Mouse (Mus musculus) heart, embryonic 16.5 days (tissue): ENCODE data around the gene Kat2b. TPM values are rescaled to one million over a fixed set of nuclear protein-coding genes. Genes with fewer than 3 reads are reported as not detected.
A peak's percentile ranks its signal among the peaks of the same experiment; 100 is the strongest.

Experiments
- ATAC-seq: fragments of 200-750 bp; cut with Nextera tagmentation; replicated peaks from 2 replicates; pipeline ENCODE4 v1.8.0; 2017; ENCODE audit warnings: moderate number of reproducible peaks; ENCODE audit not compliant: insufficient read depth, low FRiP score; ENCODE audit errors: extremely low read depth
- H3K27ac ChIP-seq: fragments of 300-500 bp; sonication (generic); 2 replicates; pipeline ENCODE4 v1.5.1; 2014; ENCODE audit warnings: mild to moderate bottlenecking, low read length, control low read depth, moderate library complexity
- H3K27me3 ChIP-seq: fragments of 300-500 bp; sonication (generic); 2 replicates; pipeline ENCODE4 v1.6.1; 2014; ENCODE audit warnings: low read length, mixed read lengths; ENCODE audit not compliant: control insufficient read depth, insufficient read depth
- H3K36me3 ChIP-seq: fragments of 300-500 bp; sonication (generic); 2 replicates; pipeline ENCODE4 v1.6.1; 2014; ENCODE audit not compliant: control insufficient read depth, insufficient read depth
- H3K4me1 ChIP-seq: fragments of 300-500 bp; sonication (generic); 2 replicates; pipeline ENCODE4 v1.6.1; 2014; ENCODE audit warnings: low read length, mixed read lengths; ENCODE audit not compliant: control insufficient read depth, insufficient read depth
- H3K4me2 ChIP-seq: fragments of 300-500 bp; sonication (generic); 2 replicates; pipeline ENCODE4 v1.6.1; 2014; ENCODE audit warnings: low read depth, mild to moderate bottlenecking, control low read depth, low read length
- H3K4me3 ChIP-seq: fragments of 300-500 bp; sonication (generic); 2 replicates; pipeline ENCODE4 v1.5.1; 2014; ENCODE audit warnings: mild to moderate bottlenecking, control low read depth, low read length
- H3K9ac ChIP-seq: fragments of 300-500 bp; sonication (generic); 2 replicates; pipeline ENCODE4 v1.6.1; 2014; ENCODE audit warnings: low read length, control low read depth
- H3K9me3 ChIP-seq: fragments of 300-500 bp; sonication (generic); replicated peaks from 2 replicates; pipeline ENCODE4 v1.6.1; 2016; ENCODE audit warnings: low read length; ENCODE audit not compliant: control insufficient read depth
- whole genome bisulfite sequencing: fragments of 180-500 bp; shearing (Covaris S2); extraction: QIAGEN DNeasy Blood & Tissue Kit; methylation state at CpG from one replicate; pipeline ENCODE4 v1.1.7; 2014; 5-methylcytosine and 5-hydroxymethylcytosine counted together
- polyA plus RNA-seq: library from polyadenylated mRNA; unstranded; fragments of >200 nt; fragmentation: Nextera tagmentation; extraction: Ambion mirVana; gene quantifications from 2 replicates; pipeline ENCODE4 v1.2.1, GENCODE M21; 2015

Gene Kat2b
- polyA plus RNA-seq, 1 experiment from 2014 or later, result 12.1 TPM

DNA sequence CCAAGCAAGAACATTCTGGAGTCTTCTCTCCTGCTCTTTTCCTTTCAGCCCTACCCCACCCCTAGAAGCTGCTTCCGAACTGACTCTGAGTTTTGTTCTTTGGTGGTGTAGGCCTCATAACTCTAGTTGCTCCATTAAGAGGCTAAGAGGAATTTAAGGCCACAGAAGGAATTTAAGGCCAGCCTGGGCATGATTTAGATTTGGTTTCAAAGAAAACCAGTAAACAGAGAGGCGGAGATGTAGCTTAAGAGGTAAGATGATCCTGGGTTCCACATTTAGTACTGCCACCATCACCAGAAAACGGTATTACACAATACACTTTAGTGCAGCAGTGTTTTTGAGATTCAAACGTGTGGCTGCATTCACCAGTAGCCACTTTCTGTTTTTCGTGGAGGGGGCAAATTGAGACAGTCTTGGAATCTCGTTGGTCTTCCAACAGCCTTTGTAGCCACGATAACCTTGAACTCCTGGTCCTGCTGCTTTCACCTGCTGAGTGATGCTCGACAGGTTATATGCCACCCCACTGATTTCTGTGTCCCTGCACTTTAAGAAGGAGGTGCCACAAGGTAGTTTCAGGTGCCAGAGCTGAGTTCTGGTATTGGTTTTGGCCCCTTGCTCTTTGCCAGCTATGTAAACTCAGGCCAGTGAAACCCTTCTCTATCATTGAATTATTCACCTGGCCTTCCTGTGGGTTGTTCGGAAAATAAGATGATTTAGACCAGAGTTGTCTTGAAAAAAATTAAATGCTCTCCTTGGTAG lies 21.6 kb downstream of the Kat2b start:
- WGBS, result 67% methylated on average over 9 of the region's 9 CpGs
- no peaks in the 10 kb centered on the region for H3K27me3 ChIP-seq
- H3K9ac ChIP-seq, result peak overlapping the region; percentile 51; the same call in 1 of the 2 replicates

DNA sequence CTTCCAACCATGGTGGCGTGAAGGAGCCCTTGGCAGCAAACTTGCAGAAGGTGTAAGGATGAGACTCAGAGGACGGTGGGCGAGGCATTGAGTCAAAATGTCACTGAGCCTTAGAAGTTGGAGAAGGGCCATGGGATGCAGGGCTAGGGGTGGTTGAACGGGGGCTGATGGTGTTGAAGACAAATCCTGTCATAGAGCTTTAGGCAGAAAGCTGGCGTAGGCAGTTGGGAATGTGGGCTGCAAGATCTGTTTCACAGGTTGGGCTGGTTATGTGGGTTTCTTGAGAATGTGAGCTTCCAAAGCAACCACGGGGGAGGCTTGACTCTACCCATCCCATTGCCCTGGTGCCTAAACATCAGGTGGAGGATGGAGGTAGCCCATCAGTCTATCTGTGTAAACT lies 23.4 kb downstream of the Kat2b start:
- H3K4me2 ChIP-seq, result no peak overlapping the region
- peaks cover 39% of the 10 kb centered on the region for H3K4me1 ChIP-seq
- WGBS, result 83% methylated on average over 6 of the region's 6 CpGs
- no peak for ATAC-seq
- no peaks in the 10 kb centered on the region for H3K9me3 ChIP-seq
- H3K27ac ChIP-seq, result no peak overlapping the region
- no peak overlapping the region for H3K4me3 ChIP-seq
- H3K27me3 ChIP-seq, result no peaks in the 10 kb centered on the region
- H3K36me3 ChIP-seq, result no peaks in the 10 kb centered on the region
- H3K9ac ChIP-seq, result no peak overlapping the region

More for the DNA sequence above, 21.6 kb downstream of the Kat2b start:
- H3K9me3 ChIP-seq, result no peaks in the 10 kb centered on the region
- H3K4me2 ChIP-seq, result no peak overlapping the region; the same call in 1 of the 2 replicates
- no peak overlapping the region for H3K4me3 ChIP-seq
- H3K27ac ChIP-seq, result peak overlapping the region; percentile 96
- ATAC-seq, result no peak
- peaks cover 39% of the 10 kb centered on the region for H3K4me1 ChIP-seq
- H3K36me3 ChIP-seq, result no peaks in the 10 kb centered on the region

GRCm38 (mm10) chr17:53591910-53592309 lies 25.2 kb downstream of the Kat2b start:
- Histone ChIP-seq H3K4me1 (peaks cover 46% of the 10 kb centered on the region), H3K9ac (no peak overlapping the region), H3K27ac (no peak overlapping the region), H3K4me3 (no peak overlapping the region), H3K9me3 (no peaks in the 10 kb centered on the region), H3K27me3 (no peaks in the 10 kb centered on the region), H3K4me2 (no peak overlapping the region), H3K36me3 (no peaks in the 10 kb centered on the region)
- 89% methylated on average over 5 of the region's 5 CpGs for WGBS
- no peak for ATAC-seq

DNA sequence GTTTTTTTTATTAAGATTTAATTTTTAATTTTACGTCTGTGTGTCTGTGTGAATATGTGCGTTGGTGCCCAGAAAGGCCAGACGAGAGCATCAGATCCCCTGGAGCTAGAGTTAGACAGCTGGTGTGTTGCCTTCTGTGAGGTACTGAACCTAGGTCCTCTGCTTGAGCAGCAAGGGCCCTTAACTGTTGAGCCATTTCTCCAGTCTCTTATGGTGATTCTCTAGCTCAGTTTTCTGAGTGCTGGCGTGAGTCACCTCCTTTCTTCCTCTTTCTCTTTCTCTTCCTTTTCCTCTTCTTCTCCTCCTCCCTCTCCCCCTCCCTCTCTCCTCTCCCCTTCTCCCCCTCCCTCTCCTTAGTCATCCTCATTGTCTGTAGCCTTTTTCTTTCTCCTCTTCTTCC lies 27.9 kb downstream of the Kat2b start:
- Histone ChIP-seq H3K36me3 (no peaks in the 10 kb centered on the region), H3K27ac (peak overlapping the region; percentile 79), H3K4me1 (peaks cover 34% of the 10 kb centered on the region), H3K9me3 (no peaks in the 10 kb centered on the region), H3K4me2 (peak overlapping the region; percentile 23; the same call in 1 of the 2 replicates), H3K27me3 (no peaks in the 10 kb centered on the region), H3K9ac (no peak overlapping the region; the same call in 1 of the 2 replicates), H3K4me3 (no peak overlapping the region)
- WGBS, result 75% methylated on average over 4 of the region's 4 CpGs
- no peak for ATAC-seq

DNA sequence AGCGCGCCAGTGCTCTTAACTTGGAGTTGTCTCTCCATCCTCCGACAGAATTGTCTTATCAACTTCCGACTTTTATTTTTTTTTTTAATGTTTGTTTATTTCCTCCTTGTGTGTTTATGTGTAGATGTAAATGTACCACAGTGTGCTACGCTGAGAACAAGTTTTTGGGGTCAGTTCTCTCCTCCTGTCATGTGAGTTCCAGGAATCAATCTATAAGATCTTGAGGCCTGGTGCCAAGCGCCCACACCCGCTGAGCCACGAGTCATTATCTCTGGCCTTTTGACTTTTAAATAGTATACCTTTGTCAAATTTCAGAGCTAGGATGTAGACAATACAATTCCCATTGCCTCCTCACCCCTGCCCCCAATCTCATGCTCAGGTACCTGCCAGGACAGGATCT lies 28.9 kb downstream of the Kat2b start:
- no peak for ATAC-seq
- H3K27me3 ChIP-seq, result no peaks in the 10 kb centered on the region
- H3K9me3 ChIP-seq, result no peaks in the 10 kb centered on the region
- no peaks in the 10 kb centered on the region for H3K36me3 ChIP-seq
- H3K4me1 ChIP-seq, result peaks cover 34% of the 10 kb centered on the region
- WGBS, result 71% methylated on average over 8 of the region's 8 CpGs
- H3K27ac ChIP-seq, result peak overlapping the region; percentile 83
- no peak overlapping the region for H3K9ac ChIP-seq
- H3K4me2 ChIP-seq, result no peak overlapping the region
- no peak overlapping the region for H3K4me3 ChIP-seq

DNA sequence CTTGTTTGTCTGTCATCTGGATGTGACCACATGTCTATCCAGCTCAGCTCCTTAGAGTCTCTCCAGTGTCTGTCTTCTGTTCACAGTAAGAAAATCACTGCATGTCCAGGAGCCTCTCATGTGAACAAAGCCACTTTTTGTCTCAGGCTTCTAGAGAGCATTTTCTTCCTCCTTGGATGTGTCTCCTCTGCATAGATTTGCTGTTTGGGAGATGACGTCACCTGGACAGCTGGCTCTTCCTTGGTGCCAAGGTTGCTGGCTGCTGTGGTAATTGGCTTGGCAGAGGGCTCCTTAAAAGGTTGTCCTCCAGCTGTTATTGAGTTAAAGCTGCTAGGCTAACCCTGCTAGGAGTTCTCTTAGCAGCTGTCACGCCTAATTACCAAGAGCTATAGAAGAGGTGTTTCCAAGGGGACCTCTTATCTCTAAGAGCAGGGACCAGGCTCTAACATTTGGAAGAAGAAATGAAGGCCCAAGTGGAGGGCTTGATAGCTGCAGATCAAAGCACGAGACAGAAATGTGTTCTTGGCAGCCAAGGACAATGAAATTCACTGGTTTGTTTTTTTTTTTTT lies 29.7 kb downstream of the Kat2b start:
- Histone ChIP-seq H3K4me2 (no peak overlapping the region), H3K4me3 (no peak overlapping the region), H3K9ac (0 out of 2 replicates have a peak overlapping the region, but pooled peaks have one; percentile 17), H3K4me1 (peaks cover 34% of the 10 kb centered on the region), H3K9me3 (no peaks in the 10 kb centered on the region), H3K27me3 (no peaks in the 10 kb centered on the region), H3K27ac (peak overlapping the region; percentile 83), H3K36me3 (no peaks in the 10 kb centered on the region)
- ATAC-seq, result peak; percentile 42; the same call in 1 of the 2 replicates
- 23% methylated on average over 3 of the region's 3 CpGs for WGBS

- no peak overlapping the region for H3K4me2 ChIP-seq
- H3K4me3 ChIP-seq, result no peak overlapping the region
- no peak for ATAC-seq
- H3K9me3 ChIP-seq, result no peaks in the 10 kb centered on the region
- H3K27me3 ChIP-seq, result no peaks in the 10 kb centered on the region
- no peaks in the 10 kb centered on the region for H3K36me3 ChIP-seq
- H3K9ac ChIP-seq, result no peak overlapping the region; the same call in 1 of the 2 replicates
- peaks cover 34% of the 10 kb centered on the region for H3K4me1 ChIP-seq
- WGBS, result 57% methylated on average over 11 of the region's 11 CpGs
- H3K27ac ChIP-seq, result peak overlapping the region; percentile 83
These were observed 30.5 kb downstream of the Kat2b start for GRCm38 (mm10) chr17:53596941-53597790.

DNA sequence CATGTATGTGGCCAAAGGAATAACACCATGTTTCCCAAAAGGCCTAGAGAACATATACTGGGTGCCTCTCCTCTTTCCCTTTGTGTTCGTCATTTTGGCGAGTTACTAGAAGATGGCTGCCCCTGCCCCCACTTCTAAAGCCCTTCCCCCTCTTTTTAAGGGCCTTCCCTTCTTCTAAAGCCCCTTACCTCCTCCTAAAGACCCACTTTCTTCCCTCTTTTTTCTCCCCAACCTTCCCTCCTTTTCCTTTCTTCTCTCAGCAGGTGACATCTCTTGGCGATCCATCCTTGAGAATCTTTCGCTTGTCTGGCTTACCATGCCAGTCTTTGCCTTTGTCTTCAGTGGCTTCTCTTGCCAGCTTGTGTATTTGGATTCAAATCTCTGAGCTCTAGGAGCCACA lies 31.9 kb downstream of the Kat2b start:
- no peak overlapping the region for H3K4me3 ChIP-seq
- no peak for ATAC-seq
- H3K4me2 ChIP-seq, result no peak overlapping the region
- no peaks in the 10 kb centered on the region for H3K27me3 ChIP-seq
- H3K4me1 ChIP-seq, result peaks cover 31% of the 10 kb centered on the region
- 90% methylated on average over 4 of the region's 4 CpGs for WGBS
- no peaks in the 10 kb centered on the region for H3K9me3 ChIP-seq
- no peaks in the 10 kb centered on the region for H3K36me3 ChIP-seq
- H3K27ac ChIP-seq, result no peak overlapping the region
- H3K9ac ChIP-seq, result no peak overlapping the region
